Mouse (Mus musculus) small intestine, adult 2 months (tissue): ENCODE data around the gene Gm10160.

Source experiments
- CTCF ChIP-seq: fragments of 200-500 bp; IDR thresholded peaks from 2 replicates; pipeline ENCODE4 v1.5.1; 2012; ENCODE audit warnings: low read depth, mild to moderate bottlenecking, control low read depth, inconsistent platforms, low read length, moderate library complexity, mixed read lengths; ENCODE audit not compliant: insufficient replicate concordance, insufficient read length; ENCODE audit errors: extremely low read depth
- POLR2A ChIP-seq: fragments of 200-500 bp; IDR thresholded peaks from 2 replicates; pipeline ENCODE4 v1.6.1; 2012; ENCODE audit warnings: low read depth, mild to moderate bottlenecking, control low read depth, inconsistent platforms, low read length, moderate library complexity

DNA sequence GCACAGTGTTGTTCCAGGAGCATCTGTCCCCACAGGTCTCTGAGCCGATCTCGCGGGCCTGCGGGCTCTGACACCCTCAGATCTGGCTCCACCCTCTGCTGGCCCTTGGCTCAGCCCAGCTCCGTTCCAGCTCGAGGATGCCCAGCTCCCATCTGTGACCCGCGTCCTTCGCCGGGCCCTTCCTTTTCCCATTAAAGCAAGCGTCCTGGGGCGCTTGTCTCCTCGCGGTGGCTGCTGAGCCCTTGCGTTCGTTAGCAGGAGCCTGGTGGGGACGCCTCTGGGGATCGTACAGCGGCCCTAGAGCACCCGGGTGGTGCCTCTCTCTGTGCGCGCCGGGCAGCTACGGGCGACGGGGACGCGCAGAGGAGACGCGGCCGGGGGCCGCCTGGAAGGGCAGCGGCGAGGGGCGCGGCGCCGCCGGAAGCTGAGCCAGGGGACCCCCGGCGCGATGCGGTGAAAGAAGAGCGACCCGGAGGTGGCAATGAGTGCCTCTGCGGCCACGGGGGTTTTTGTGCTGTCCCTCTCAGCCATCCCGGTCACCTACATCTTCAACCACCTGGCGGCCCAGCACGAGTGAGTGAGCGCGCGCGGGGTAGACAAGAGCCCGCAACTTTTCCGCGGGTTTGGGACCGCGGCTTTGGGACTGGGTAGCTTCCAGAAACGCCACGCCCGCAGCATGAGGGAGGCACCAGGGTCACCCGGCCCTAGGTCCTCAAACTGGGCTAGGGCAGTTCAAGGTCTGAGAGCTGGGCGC, 3.6 kb upstream of the Gm10160 start, which contains the start of gene Tm6sf1:
- TF ChIP-seq CTCF = no peak
- TF ChIP-seq POLR2A = no peak
